Mouse (Mus musculus) midbrain, postnatal 0 days (tissue): Measurements from ENCODE around the gene Lrrc55. TPM values are rescaled to one million over a fixed set of nuclear protein-coding genes. Genes with fewer than 3 reads are reported as not detected.
A peak's percentile ranks its signal among the peaks of the same experiment; 100 is the strongest.

Source experiments
- ATAC-seq: fragments of 200-750 bp; cut with Nextera tagmentation; 2 replicates; pipeline ENCODE4 v1.8.0; 2017; ENCODE audit warnings: moderate number of reproducible peaks, mild to moderate bottlenecking, moderate TSS enrichment, moderate library complexity; ENCODE audit not compliant: low FRiP score
- DNase-seq: peaks from one replicate; pipeline ENCODE4 v3.0.0-alpha.2; 2015; ENCODE audit warnings: low spot score
- H3K27ac ChIP-seq: fragments of 300-500 bp; sonication (generic); 2 replicates; pipeline ENCODE4 v1.5.1; 2014; ENCODE audit warnings: low read depth, mild to moderate bottlenecking, low read length, mixed read lengths
- H3K27me3 ChIP-seq: fragments of 300-500 bp; sonication (generic); 2 replicates; pipeline ENCODE4 v1.6.1; 2014; ENCODE audit warnings: low read length, control low read depth, mixed read lengths; ENCODE audit not compliant: insufficient read depth
- H3K36me3 ChIP-seq: fragments of 300-500 bp; sonication (generic); 2 replicates; pipeline ENCODE4 v1.6.1; 2014; ENCODE audit warnings: low read length, control low read depth, mixed read lengths; ENCODE audit not compliant: insufficient read depth
- H3K4me1 ChIP-seq: fragments of 300-500 bp; sonication (generic); 2 replicates; pipeline ENCODE4 v1.6.1; 2014; ENCODE audit warnings: mild to moderate bottlenecking, control low read depth, antibody characterized with exemption, low read length, mixed read lengths; ENCODE audit not compliant: insufficient read depth
- H3K4me2 ChIP-seq: fragments of 300-500 bp; sonication (generic); 2 replicates; pipeline ENCODE4 v1.6.1; 2014; ENCODE audit warnings: low read depth, mild to moderate bottlenecking, low read length, mixed read lengths; ENCODE audit not compliant: poor library complexity, severe bottlenecking
- H3K4me3 ChIP-seq: fragments of 300-500 bp; sonication (generic); 2 replicates; pipeline ENCODE4 v1.5.1; 2014; ENCODE audit warnings: low read depth, mild to moderate bottlenecking, low read length, moderate library complexity
- H3K9ac ChIP-seq: fragments of 300-500 bp; sonication (generic); replicated peaks from 2 replicates; pipeline ENCODE4 v1.6.1; 2014; ENCODE audit warnings: mild to moderate bottlenecking, low read length, moderate library complexity, mixed read lengths; ENCODE audit not compliant: poor library complexity, severe bottlenecking
- H3K9me3 ChIP-seq: fragments of 300-500 bp; sonication (generic); 2 replicates; pipeline ENCODE4 v1.6.1; 2016; ENCODE audit warnings: low read length, control low read depth
- CTCF ChIP-seq: IDR thresholded peaks from 2 replicates; pipeline ENCODE4 v1.5.1; 2016; ENCODE audit warnings: antibody characterized with exemption, mild to moderate bottlenecking
- WGBS: fragments of 180-500 bp; shearing (Covaris S2); extraction: QIAGEN DNeasy Blood & Tissue Kit; methylation state at CpG from one replicate; pipeline ENCODE4 v1.1.7; 2014; 5-methylcytosine and 5-hydroxymethylcytosine counted together
- polyA plus RNA-seq: library from polyadenylated mRNA; unstranded; fragments of >200 nt; fragmentation: Nextera tagmentation; extraction: Ambion mirVana; gene quantifications from 2 replicates; pipeline ENCODE4 v1.2.1, GENCODE M21; 2015
- total RNA-seq: library from RNA; depleted of rRNA; stranded (reverse); fragments of >200 nt; gene quantifications from 2 replicates; pipeline ENCODE4 v1.2.3, GENCODE M21; 2014

Lrrc55 gene
- total and polyA plus RNA-seq, 2 experiments from 2014 or later: 11.5 to 32.3 TPM

GRCm38 (mm10) chr2:85229606-85230005 lies 32.6 kb upstream of the Lrrc55 start:
- H3K4me1 ChIP-seq: no peaks in the 10 kb centered on the region
- H3K9me3 ChIP-seq: no peaks in the 10 kb centered on the region
- no peak overlapping the region for H3K27ac ChIP-seq
- no peaks in the 10 kb centered on the region for H3K36me3 ChIP-seq
- H3K9ac ChIP-seq: no peak overlapping the region
- no peak for ATAC-seq
- no peak overlapping the region for H3K4me2 ChIP-seq
- peak; percentile 40 for DNase-seq
- H3K27me3 ChIP-seq: no peaks in the 10 kb centered on the region
- WGBS: 64% methylated on average over 3 of the region's 3 CpGs
- no peak for TF ChIP-seq CTCF
- no peak overlapping the region for H3K4me3 ChIP-seq

DNA sequence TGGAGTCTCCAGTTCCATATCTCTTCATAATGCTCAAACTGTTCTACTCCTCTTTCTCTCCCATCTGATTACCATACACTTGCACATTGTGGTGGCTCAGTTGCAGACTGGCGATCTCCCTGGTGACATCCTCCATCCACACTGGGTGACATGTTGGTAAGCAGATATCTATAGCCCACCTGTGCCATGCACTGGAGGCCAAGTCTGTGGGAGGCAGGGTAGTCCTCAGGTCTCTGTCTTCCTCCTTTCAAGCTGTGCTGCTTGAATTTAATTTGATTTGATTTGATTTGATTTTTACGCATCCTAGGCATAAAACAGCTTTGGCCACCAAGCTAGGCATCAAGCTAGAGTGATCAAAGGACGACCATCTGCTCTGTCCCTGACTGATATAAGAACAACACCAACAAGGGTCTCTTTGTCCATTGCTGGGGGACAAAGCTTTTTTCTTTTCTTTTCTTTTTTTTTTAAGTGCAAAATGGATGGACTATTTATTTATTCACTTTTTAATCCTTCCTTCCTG lies 30.9 kb upstream of the Lrrc55 start:
- no peak overlapping the region for H3K27ac ChIP-seq
- no peak for TF ChIP-seq CTCF
- WGBS: 73% methylated on average over 3 of the region's 3 CpGs
- no peaks in the 10 kb centered on the region for H3K9me3 ChIP-seq
- H3K9ac ChIP-seq: no peak overlapping the region
- no peak overlapping the region for H3K4me2 ChIP-seq
- peak; percentile 59 for DNase-seq
- H3K4me1 ChIP-seq: no peaks in the 10 kb centered on the region
- no peaks in the 10 kb centered on the region for H3K36me3 ChIP-seq
- H3K27me3 ChIP-seq: no peaks in the 10 kb centered on the region
- H3K4me3 ChIP-seq: no peak overlapping the region
- no peak for ATAC-seq

DNA sequence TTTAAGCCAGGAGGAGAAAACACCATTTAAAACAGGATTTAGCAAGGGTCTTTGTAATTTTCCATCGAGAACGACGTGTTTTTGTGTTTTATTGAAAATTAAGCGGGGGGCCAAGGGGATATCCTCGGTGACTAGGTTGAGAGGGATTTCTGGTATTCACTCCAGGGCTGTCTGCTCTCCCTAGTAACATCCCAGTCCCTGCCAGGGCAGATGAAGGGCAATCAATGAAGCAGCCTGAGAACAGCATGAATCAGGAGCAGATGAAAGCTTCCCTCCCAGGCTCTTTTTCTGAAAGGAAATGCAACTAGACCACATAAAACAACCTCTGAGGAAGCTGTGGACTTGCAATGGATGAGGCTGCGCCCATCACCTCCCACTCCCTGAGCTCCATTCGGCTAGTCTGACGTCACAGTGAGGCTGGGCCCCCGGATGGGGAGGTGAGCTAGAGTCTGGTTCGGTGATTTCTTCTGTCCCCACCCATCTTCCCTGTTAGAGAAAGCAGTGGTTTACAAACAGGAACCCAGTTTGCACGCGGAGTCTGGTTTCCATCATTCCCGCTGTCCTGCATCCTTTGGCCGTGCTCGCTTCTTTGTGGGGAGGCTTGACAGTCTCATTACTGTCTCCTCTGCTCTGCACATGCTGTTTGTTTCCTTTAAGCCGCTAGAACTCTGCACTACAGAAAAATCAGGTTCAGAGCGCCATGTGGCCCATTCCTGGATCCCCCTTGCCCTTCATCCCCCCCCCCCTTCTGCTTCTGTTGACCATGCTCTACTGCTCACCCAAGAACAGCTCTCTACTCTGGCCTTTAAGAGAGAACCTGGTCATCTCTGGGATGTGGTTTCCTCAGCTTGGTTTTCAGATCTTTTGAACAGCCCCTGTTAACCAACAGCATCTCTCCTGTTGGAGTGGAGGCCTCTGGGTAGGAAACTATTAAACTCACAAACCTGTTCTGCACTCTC lies 27.5 kb upstream of the Lrrc55 start:
- peak; percentile 19 for DNase-seq
- Histone ChIP-seq H3K4me2 (no peak overlapping the region), H3K27me3 (no peaks in the 10 kb centered on the region), H3K9me3 (no peaks in the 10 kb centered on the region), H3K9ac (no peak overlapping the region), H3K4me1 (no peaks in the 10 kb centered on the region), H3K27ac (no peak overlapping the region), H3K36me3 (no peaks in the 10 kb centered on the region), H3K4me3 (no peak overlapping the region)
- WGBS: 44% methylated on average over 17 of the region's 17 CpGs
- peak; percentile 57; the same call in 1 of the 2 replicates for ATAC-seq
- TF ChIP-seq CTCF: no peak

DNA sequence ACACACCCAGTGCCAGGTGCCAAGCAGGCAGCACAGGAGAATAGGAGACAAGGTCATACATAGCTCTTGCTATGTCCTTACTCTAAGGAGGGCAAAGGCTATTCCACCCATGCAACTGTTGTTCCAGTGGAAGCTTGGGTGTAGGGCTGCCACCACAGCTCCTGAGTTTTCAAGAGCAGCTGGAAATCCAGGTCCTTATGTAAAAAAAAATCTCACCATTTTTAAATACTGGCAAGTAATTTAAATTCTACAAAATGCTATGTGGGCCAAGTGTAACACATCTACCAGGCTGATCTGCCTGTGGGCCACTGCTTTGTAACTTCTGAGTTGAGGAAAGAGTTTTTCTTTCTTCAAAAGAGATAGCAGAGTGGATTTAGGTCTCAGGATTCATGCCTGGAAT lies 19.6 kb upstream of the Lrrc55 start:
- Histone ChIP-seq H3K4me3 (no peak overlapping the region), H3K9me3 (no peaks in the 10 kb centered on the region), H3K36me3 (no peaks in the 10 kb centered on the region), H3K27me3 (no peaks in the 10 kb centered on the region), H3K27ac (no peak overlapping the region), H3K4me1 (no peaks in the 10 kb centered on the region), H3K9ac (no peak overlapping the region), H3K4me2 (no peak overlapping the region)
- no peak for TF ChIP-seq CTCF
- DNase-seq (no peak), ATAC-seq (no peak)

- Histone ChIP-seq H3K4me3 (no peak overlapping the region), H3K27ac (no peak overlapping the region), H3K9me3 (no peaks in the 10 kb centered on the region), H3K4me2 (no peak overlapping the region), H3K4me1 (no peaks in the 10 kb centered on the region), H3K9ac (no peak overlapping the region), H3K36me3 (no peaks in the 10 kb centered on the region), H3K27me3 (no peaks in the 10 kb centered on the region)
- 88% methylated on average over 2 of the region's 2 CpGs for WGBS
- peak; percentile 68; the same call in 1 of the 2 replicates for ATAC-seq
- no peak for TF ChIP-seq CTCF
- peak; percentile 77 for DNase-seq
Observed at GRCm38 (mm10) chr2:85213746-85214145, 16.7 kb upstream of the Lrrc55 start.

- no peak overlapping the region for H3K4me2 ChIP-seq
- no peaks in the 10 kb centered on the region for H3K27me3 ChIP-seq
- no peaks in the 10 kb centered on the region for H3K9me3 ChIP-seq
- no peak overlapping the region for H3K4me3 ChIP-seq
- ATAC-seq (no peak), DNase-seq (no peak)
- WGBS: 61% methylated on average over 5 of the region's 5 CpGs
- no peak for TF ChIP-seq CTCF
- no peak overlapping the region for H3K27ac ChIP-seq
- H3K9ac ChIP-seq: no peak overlapping the region
- H3K4me1 ChIP-seq: no peaks in the 10 kb centered on the region
- H3K36me3 ChIP-seq: no peaks in the 10 kb centered on the region
Observed at GRCm38 (mm10) chr2:85209301-85209700, 12.3 kb upstream of the Lrrc55 start.
